ENCODE assay signal across 8 mouse cellular contexts in the genomic region with DNA sequence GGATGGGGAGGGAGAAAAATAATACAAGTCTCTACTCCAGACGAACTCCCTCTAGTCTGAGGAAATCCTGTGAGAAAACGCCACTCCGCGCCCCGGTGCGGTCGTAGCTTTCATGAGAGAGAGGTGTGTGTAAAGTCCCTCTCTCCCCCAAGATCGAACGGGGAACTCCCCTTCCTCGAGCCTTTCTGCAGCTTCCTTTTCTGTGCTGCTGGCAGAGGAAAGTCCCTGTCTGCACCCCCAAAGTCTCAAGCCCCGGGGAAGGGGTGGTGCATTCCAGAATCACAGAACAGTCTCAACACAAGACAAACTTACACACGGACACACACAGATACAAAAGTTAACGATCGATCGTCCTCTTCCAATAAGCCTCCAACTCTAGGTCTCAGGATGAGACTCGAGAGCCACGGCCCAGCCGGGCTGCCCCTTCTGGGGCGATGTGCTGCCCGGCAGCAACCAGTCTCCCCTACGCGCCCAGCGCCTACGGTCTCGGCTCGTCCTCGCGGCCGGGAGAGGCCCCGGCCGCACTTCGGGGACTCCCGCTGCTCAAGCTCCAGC. TPM values are rescaled to one million over a fixed set of nuclear protein-coding genes. Genes with fewer than 3 reads are reported as not detected.
DNase-seq lines count a peak whose midpoint lies in the region; ATAC-seq and TF ChIP-seq lines count a peak whose summit lies in the region.

No protein-coding gene starts in this region.

- DNase-seq in left cerebral cortex, adult 2 months (ENCODE audit: extremely low spot score in 1 of 2, low spot score in 2 of 2) = peak in 1 of 2 experiments; percentile 23
- DNase-seq in left cerebral cortex, postnatal 36 days (ENCODE audit: low spot score in 2 of 2) = no peak
- DNase-seq in adrenal gland, postnatal 36 days = peak; percentile 42 to 59
- DNase-seq in gastrocnemius, postnatal 10 days = peak; percentile 37
- peak; percentile 81 for DNase-seq in intestine, embryonic 14.5 days (ENCODE audit: low spot score)
- no peak for DNase-seq in ovary, adult 18-20 months (ENCODE audit: low spot score)

- TF ChIP-seq POLR2A in olfactory bulb, adult 2 months (IDR thresholded peaks at IDR 0.05; ENCODE audit: insufficient read depth, low read depth, low read length) = no peak

- H3K27me3 ChIP-seq in intestine, embryonic 14.5 days (replicated peaks; ENCODE audit: control insufficient read depth, insufficient read depth, low read length) = no peaks in the 10 kb centered on the region
- no peaks in the 10 kb centered on the region for H3K27me3 ChIP-seq in lung, embryonic 16.5 days (ENCODE audit: control insufficient read depth, insufficient read depth, low read depth, low read length)

- WGBS in intestine, embryonic 14.5 days = under 1% methylated on average over 33 of the region's 33 CpGs
- under 1% methylated on average over 33 of the region's 33 CpGs for WGBS in lung, embryonic 16.5 days
- WGBS in olfactory bulb, adult 2 months = under 1% methylated on average over 33 of the region's 33 CpGs

- peak overlapping the region; percentile 97 for H3K9ac ChIP-seq in intestine, embryonic 14.5 days (ENCODE audit: low read length)
- H3K9ac ChIP-seq in lung, embryonic 16.5 days (ENCODE audit: low read length) = peak overlapping the region; percentile 99

- peak overlapping the region; percentile 97 for H3K27ac ChIP-seq in left cerebral cortex, adult 2 months
- H3K27ac ChIP-seq in intestine, embryonic 14.5 days (ENCODE audit: low read depth) = peak overlapping the region; percentile 80
- peak overlapping the region; percentile 89 for H3K27ac ChIP-seq in lung, embryonic 16.5 days (ENCODE audit: low read length)
- peak overlapping the region; percentile 86 for H3K27ac ChIP-seq in olfactory bulb, adult 2 months (ENCODE audit: insufficient read depth, low read depth, low read length)

- ATAC-seq in intestine, embryonic 14.5 days (replicated peaks; ENCODE audit: low FRiP score, low TSS enrichment, low read depth) = no peak
- peak; percentile 7 for ATAC-seq in lung, embryonic 16.5 days (ENCODE audit: low read depth)

- peaks cover 22% of the 10 kb centered on the region for H3K4me1 ChIP-seq in intestine, embryonic 14.5 days (replicated peaks; ENCODE audit: control insufficient read depth, insufficient read depth, low read length)
- peaks cover 39% of the 10 kb centered on the region for H3K4me1 ChIP-seq in lung, embryonic 16.5 days (replicated peaks; ENCODE audit: control insufficient read depth, insufficient read depth, low read length)
- H3K4me1 ChIP-seq in olfactory bulb, adult 2 months (ENCODE audit: control insufficient read depth, insufficient read depth, low read length) = peaks cover 10% of the 10 kb centered on the region

- no peaks in the 10 kb centered on the region for H3K36me3 ChIP-seq in intestine, embryonic 14.5 days (ENCODE audit: control insufficient read depth, insufficient read depth, low read length)
- H3K36me3 ChIP-seq in lung, embryonic 16.5 days (ENCODE audit: control insufficient read depth, insufficient read depth, low read length) = no peaks in the 10 kb centered on the region

- intact Hi-C loops in left cerebral cortex, adult 2 months (cut with DNase I) = loop anchor here (2.0 to 5.0 kb wide), 4 partner anchors 43 to 183 kb away; partner anchors contain the start of gene Stx6
- intact Hi-C loops in left cerebral cortex, postnatal 36 days (cut with DNase I) = loop anchor here (2.0 to 5.0 kb wide), 4 partner anchors 47 to 119 kb away; partner anchors contain the start of gene Stx6

- H3K4me3 ChIP-seq in left cerebral cortex, adult 2 months = peak overlapping the region; percentile 97
- peak overlapping the region; percentile 96 for H3K4me3 ChIP-seq in intestine, embryonic 14.5 days (ENCODE audit: low read depth, low read length)
- peak overlapping the region; percentile 99 for H3K4me3 ChIP-seq in lung, embryonic 16.5 days (ENCODE audit: low read length)
- H3K4me3 ChIP-seq in olfactory bulb, adult 2 months (ENCODE audit: insufficient read depth, low read depth, low read length) = peak overlapping the region; percentile 82

- TF ChIP-seq CTCF in left cerebral cortex, adult 2 months (IDR thresholded peaks at IDR 0.05) = no peak
- TF ChIP-seq CTCF in olfactory bulb, adult 2 months (IDR thresholded peaks at IDR 0.05; ENCODE audit: insufficient read depth, low read depth, low read length) = no peak

- peak overlapping the region; percentile 76 for H3K4me2 ChIP-seq in intestine, embryonic 14.5 days (ENCODE audit: low read length)
- peak overlapping the region; percentile 60 for H3K4me2 ChIP-seq in lung, embryonic 16.5 days (ENCODE audit: low read depth, low read length)

- H3K9me3 ChIP-seq in intestine, embryonic 14.5 days (ENCODE audit: control insufficient read depth, low read length) = no peaks in the 10 kb centered on the region
- no peaks in the 10 kb centered on the region for H3K9me3 ChIP-seq in lung, embryonic 16.5 days (ENCODE audit: control insufficient read depth, low read length)

RNA-seq across cellular contexts. Expression of gene Ier5, which starts 1.4 kb away (rescaled TPM):
- 10 to 100 TPM; 60.4 to 75.1 TPM for total RNA-seq in left cerebral cortex, adult 2 months (2021)
- 10 to 100 TPM; 49.2 to 64.5 TPM for total RNA-seq in left cerebral cortex, postnatal 36 days (2021)
- 10 to 100 TPM in 1 of 2 experiments, 1 to 10 TPM in 1; 6.1 to 10.4 TPM for total RNA-seq in adrenal gland, postnatal 36 days (2021)
- 1 to 10 TPM; 5.8 to 9.1 TPM for total RNA-seq in gastrocnemius, postnatal 10 days (2021)
- polyA plus RNA-seq in intestine, embryonic 14.5 days (2014; fragmentation: Nextera tagmentation; extraction: Ambion mirVana) = 6.0 and 6.7 TPM in 2 replicates
- 4.3 and 4.5 TPM in 2 replicates for polyA plus RNA-seq in lung, embryonic 16.5 days (2015; fragmentation: Nextera tagmentation; extraction: Ambion mirVana)
- not detected in 2 replicates for polyA plus RNA-seq in olfactory bulb, adult 2 months (2012; ENCODE audit: insufficient read depth, insufficient read length, low replicate concordance, missing spikeins)

RNA-seq across cellular contexts. Expression of gene Mr1, which starts 48.6 kb away (rescaled TPM):
- 1 to 10 TPM; 2.1 to 3.1 TPM for total RNA-seq in left cerebral cortex, adult 2 months (2021)
- 1 to 10 TPM; 1.8 to 2.4 TPM for total RNA-seq in left cerebral cortex, postnatal 36 days (2021)
- total RNA-seq in adrenal gland, postnatal 36 days (2021) = 10 to 100 TPM; 20.2 to 27.0 TPM
- 1 to 10 TPM; 6.3 to 9.0 TPM for total RNA-seq in gastrocnemius, postnatal 10 days (2021)
- 6.3 and 6.8 TPM in 2 replicates for polyA plus RNA-seq in intestine, embryonic 14.5 days (2014; fragmentation: Nextera tagmentation; extraction: Ambion mirVana)
- 13.9 and 14.0 TPM in 2 replicates for polyA plus RNA-seq in lung, embryonic 16.5 days (2015; fragmentation: Nextera tagmentation; extraction: Ambion mirVana)
- not detected in 2 replicates for polyA plus RNA-seq in olfactory bulb, adult 2 months (2012; ENCODE audit: insufficient read depth, insufficient read length, low replicate concordance, missing spikeins)

Comparison
In these comparisons a context has a peak if more than half of its experiments do, and no peak if none do; other contexts are left out.
1. DNase-seq: peak in adrenal gland, postnatal 36 days (2 of 2), gastrocnemius, postnatal 10 days (single experiment) and intestine, embryonic 14.5 days (single experiment); none in left cerebral cortex, postnatal 36 days (0 of 2) and ovary, adult 18-20 months (single experiment).
2. RNA of gene Ier5, which starts 1.4 kb away (total RNA-seq): 60.4 to 75.1 TPM in left cerebral cortex, adult 2 months and 49.2 to 64.5 TPM in left cerebral cortex, postnatal 36 days; 6.1 to 10.4 TPM in adrenal gland, postnatal 36 days and 5.8 to 9.1 TPM in gastrocnemius, postnatal 10 days; every median in the first group is over 4 times any median in the second.
3. Peak in every context shown above with its lines, with median percentiles within 50 percentile points of each other: H3K27ac ChIP-seq and H3K4me3 ChIP-seq.